Mouse (Mus musculus): ENCODE measurements around the gene Camsap1. TPM values are rescaled to one million over a fixed set of nuclear protein-coding genes. Genes with fewer than 3 reads are reported as not detected.
A peak's percentile ranks its signal among the peaks of the same experiment; 100 is the strongest.

Camsap1 gene
- total RNA-seq (2021): 10 to 100 TPM; 43.7 to 55.7 TPM
- long read RNA-seq, experiment 1, full-length matches to known transcripts: 1 of 34 reads
- long read RNA-seq, experiment 1, partial matches to known transcripts: 12 of 34 reads
- long read RNA-seq, experiment 1, other reads (novel, unspliced or antisense): 21 of 34 reads
- long read RNA-seq, experiment 2, full-length matches to known transcripts: 5 of 26 reads
- long read RNA-seq, experiment 2, partial matches to known transcripts: 2 of 26 reads
- long read RNA-seq, experiment 2, other reads (novel, unspliced or antisense): 19 of 26 reads

- DNase-seq: peak; percentile 100
- H3K27ac ChIP-seq: peak within 1 kb of the TSS; percentile 91
- peak within 1 kb of the TSS; percentile 94 for H3K4me3 ChIP-seq
- no peak for TF ChIP-seq CTCF (IDR thresholded peaks at IDR 0.05)
- intact Hi-C loops (cut with DNase I): loop anchor here (5.0 kb wide), 1 partner anchor 34 kb away; no protein-coding TSS in a partner anchor
These were observed at the start of gene Camsap1 for GRCm38 (mm10) chr2:25983159-25983907. Camsap1 (minus strand) TSS chr2:25983282.

DNA sequence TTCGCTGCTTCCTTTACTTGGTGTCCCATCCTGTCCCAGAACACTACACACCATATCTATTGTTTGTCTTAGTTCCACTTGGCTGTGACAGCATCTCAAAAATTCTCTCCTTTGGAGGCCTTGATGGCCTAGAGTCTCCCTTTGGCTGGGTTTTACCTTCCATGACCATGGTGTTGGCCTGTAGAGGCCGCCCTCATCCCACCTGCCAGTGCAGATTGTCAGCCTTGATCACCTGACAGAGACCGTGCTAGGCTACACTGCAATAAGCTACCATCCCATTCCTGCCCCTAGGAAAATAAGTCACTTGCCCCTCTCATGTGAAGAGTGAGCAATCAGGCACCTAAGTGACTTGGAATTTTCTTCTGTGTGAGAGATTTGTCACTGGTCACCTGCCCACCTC is 47.2 kb upstream of the Camsap1 start:
- Histone ChIP-seq H3K4me3 (no peak overlapping the region), H3K27ac (no peak overlapping the region)
- intact Hi-C loops (cut with DNase I): no loop called here
- TF ChIP-seq CTCF (IDR thresholded peaks at IDR 0.05): peak; percentile 31; the same call in 1 of the 2 replicates
- DNase-seq: no peak

DNA sequence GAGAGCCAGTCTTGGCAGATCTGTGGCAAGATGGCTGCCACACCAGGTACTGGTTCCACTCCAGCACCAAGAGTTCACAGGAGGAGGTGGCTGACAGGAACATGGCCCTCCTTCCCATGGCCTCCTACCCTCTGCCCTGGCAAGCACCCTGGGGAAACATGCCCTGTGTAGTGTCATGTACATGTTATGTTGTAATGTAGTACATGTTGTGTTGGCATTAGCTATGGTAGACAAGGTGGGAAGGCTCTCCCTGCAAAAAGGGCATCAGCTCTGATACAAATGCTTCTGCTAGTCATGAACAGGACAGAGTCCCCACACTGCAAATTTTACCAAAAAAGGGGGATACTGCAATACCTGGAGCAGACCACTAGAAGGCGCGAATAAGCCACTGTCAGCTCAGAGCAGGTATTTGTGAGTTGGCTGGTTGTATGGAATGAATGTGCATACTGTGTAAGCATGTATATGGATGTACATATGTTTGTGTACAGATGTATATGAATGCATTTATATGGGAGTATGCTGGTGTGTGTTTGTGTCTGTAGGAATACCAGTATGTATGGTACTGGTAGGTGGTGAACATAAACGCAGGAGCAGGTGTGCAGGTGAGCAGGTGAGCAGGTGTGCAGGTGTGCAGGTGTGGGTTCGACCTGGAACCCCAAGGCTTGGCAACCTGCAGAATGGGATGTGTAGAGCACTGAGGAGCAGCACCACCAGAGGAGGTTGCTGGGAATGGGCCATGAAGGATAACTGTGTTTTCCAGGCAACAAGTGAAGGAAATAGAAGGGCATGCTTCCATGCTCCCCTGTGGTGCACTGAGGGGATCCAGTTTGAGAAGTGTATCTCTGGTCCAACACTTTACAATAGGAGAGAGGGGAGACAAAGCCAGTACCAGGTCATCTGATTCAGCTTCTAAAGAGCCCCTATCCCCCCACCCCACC is 41.3 kb upstream of the Camsap1 start:
- Histone ChIP-seq H3K27ac (no peak overlapping the region), H3K4me3 (no peak overlapping the region)
- peak; percentile 88 for TF ChIP-seq CTCF (IDR thresholded peaks at IDR 0.05)
- DNase-seq: peak; percentile 25
- intact Hi-C loops (cut with DNase I): loop anchor here (2.0 to 10.0 kb wide), 2 partner anchors 118 to 370 kb away; no protein-coding TSS in a partner anchor

GRCm38 (mm10) chr2:26022626-26023025 is 39.5 kb upstream of the Camsap1 start:
- TF ChIP-seq CTCF (IDR thresholded peaks at IDR 0.05): no peak
- Histone ChIP-seq H3K27ac (no peak overlapping the region; the same call in 1 of the 2 replicates), H3K4me3 (no peak overlapping the region)
- intact Hi-C loops (cut with DNase I): loop anchor here (10.0 kb wide), 1 partner anchor 372 kb away; no protein-coding TSS in a partner anchor
- no peak for DNase-seq

- DNase-seq: no peak
- TF ChIP-seq CTCF (IDR thresholded peaks at IDR 0.05): no peak
- intact Hi-C loops (cut with DNase I): loop anchor here (10.0 kb wide), 1 partner anchor 373 kb away; no protein-coding TSS in a partner anchor
- Histone ChIP-seq H3K27ac (peak overlapping the region; percentile 99), H3K4me3 (peak overlapping the region; percentile 74)
These were observed 39.1 kb upstream of the Camsap1 start for GRCm38 (mm10) chr2:26022258-26022565.

DNA sequence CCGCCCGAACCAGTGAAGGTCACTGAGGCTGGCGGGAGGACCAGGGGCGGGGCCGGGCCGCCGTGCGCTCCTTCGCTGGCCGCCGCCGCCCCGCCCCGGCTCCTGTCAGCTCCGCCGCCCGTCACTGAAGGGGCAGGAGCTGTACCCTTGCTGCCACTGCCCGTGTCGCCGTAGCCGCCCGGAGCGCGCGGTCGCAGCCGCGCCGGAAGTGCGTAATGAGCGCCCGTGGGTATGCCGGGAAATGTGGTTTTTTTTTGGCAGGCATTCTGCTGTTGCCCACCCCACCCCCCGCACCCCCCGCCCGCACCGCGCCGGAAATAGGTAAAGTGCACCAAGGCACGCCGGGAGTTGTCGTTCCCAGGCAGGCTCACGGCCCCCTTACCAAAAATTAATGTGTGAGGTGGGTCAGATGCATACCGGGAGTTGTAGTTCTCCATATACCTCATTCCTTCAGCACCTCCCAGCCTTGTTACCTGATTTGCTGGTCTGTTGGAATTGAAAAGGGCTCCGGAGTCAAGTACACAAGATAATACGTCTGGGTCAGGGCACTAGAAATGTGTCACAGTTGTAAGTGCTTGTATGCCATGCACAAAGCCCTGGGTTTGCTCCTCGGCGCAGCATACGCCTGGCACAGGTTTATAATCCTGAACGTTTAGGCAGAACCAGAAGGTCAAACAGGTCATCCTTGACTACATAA is 38.6 kb upstream of the Camsap1 start, which contains the start of gene Ubac1:
Gene Ubac1 (minus strand): TSS at position 187 of the 697 bp plus-strand sequence.
- intact Hi-C loops (cut with DNase I): loop anchor here (10.0 kb wide), 1 partner anchor 373 kb away; no protein-coding TSS in a partner anchor
- TF ChIP-seq CTCF (IDR thresholded peaks at IDR 0.05): no peak
- DNase-seq: peak; percentile 96
- H3K27ac ChIP-seq: peak within 1 kb of the TSS; percentile 99
- peak within 1 kb of the TSS; percentile 74 for H3K4me3 ChIP-seq

- no peak for TF ChIP-seq CTCF (IDR thresholded peaks at IDR 0.05)
- Histone ChIP-seq H3K27ac (peak overlapping the region; percentile 99), H3K4me3 (peak overlapping the region; percentile 74)
- DNase-seq: peak; percentile 82
- intact Hi-C loops (cut with DNase I): loop anchor here (10.0 kb wide), 1 partner anchor 374 kb away; no protein-coding TSS in a partner anchor
These were observed 37.9 kb upstream of the Camsap1 start for GRCm38 (mm10) chr2:26020714-26021560.

- no peak for TF ChIP-seq CTCF (IDR thresholded peaks at IDR 0.05)
- peak; percentile 36 for DNase-seq
- H3K27ac ChIP-seq: peak overlapping the region; percentile 99
- H3K4me3 ChIP-seq: peak overlapping the region; percentile 74
- intact Hi-C loops (cut with DNase I): loop anchor here (5.0 to 10.0 kb wide), 2 partner anchors 38 to 375 kb away; partner anchors contain the start of gene Camsap1
These were observed 36.8 kb upstream of the Camsap1 start for GRCm38 (mm10) chr2:26019923-26020322.

- no peak for TF ChIP-seq CTCF (IDR thresholded peaks at IDR 0.05)
- intact Hi-C loops (cut with DNase I): loop anchor here (5.0 kb wide), 1 partner anchor 35 kb away; the partner anchor contains the start of gene Camsap1
- H3K27ac ChIP-seq: peak overlapping the region; percentile 79
- H3K4me3 ChIP-seq: peak overlapping the region; percentile 74
- peak; percentile 35 for DNase-seq
These were observed 34.2 kb upstream of the Camsap1 start for GRCm38 (mm10) chr2:26017326-26017725.

DNA sequence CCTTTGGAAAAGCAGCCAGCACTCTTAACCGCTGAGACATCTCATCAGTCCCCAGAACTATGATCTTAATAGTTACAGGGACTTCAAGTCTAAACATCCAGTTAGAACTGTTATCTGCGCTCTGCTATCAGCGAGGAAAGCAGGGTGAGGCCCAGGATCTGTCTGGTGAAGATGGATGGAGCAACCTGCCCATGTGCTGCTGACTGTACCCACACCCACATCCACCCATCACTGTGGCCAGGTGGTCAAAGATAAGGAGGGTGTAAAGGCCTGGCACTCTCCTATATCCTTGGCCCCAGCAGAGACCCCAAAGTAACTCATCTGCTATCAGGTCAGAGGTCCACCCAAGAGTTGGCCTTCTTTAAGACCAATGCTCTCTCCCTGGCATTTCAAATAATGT is 30.6 kb upstream of the Camsap1 start:
- peak overlapping the region; percentile 1; the same call in 1 of the 2 replicates for H3K27ac ChIP-seq
- TF ChIP-seq CTCF (IDR thresholded peaks at IDR 0.05): no peak
- H3K4me3 ChIP-seq: no peak overlapping the region
- DNase-seq: no peak
- intact Hi-C loops (cut with DNase I): no loop called here

Data from gastrocnemius, adult 2 months (tissue).